ENCODE assay signal across 12 mouse cellular contexts in genomic region chr14:59801961-59802599, GRCm38 (mm10).
DNase-seq lines count a peak whose midpoint lies in the region; ATAC-seq and TF ChIP-seq lines count a peak whose summit lies in the region.
"Had no signal": no experiment of that assay in that cellular context is flagged by ENCODE, and none has a peak within 500 bp of the region (broad histone marks: within the 10 kb centered on the region; RNA-seq: fewer than 3 reads in every experiment).

No protein-coding gene starts in this region.

- TF ChIP-seq EP300 in stomach, postnatal 0 days (optimal IDR thresholded peaks at IDR 0.05), result no peak

- no peak overlapping the region for H3K4me2 ChIP-seq in stomach, embryonic 14.5 days (replicated peaks; ENCODE audit: low read depth, low read length)
- H3K4me2 ChIP-seq in stomach, postnatal 0 days (replicated peaks; ENCODE audit: low read depth), result no peak overlapping the region
- no peak overlapping the region for H3K4me2 ChIP-seq in limb, embryonic 14.5 days (replicated peaks; ENCODE audit: low read depth, low read length, severe bottlenecking)
- H3K4me2 ChIP-seq: midbrain, embryonic 15.5 days had no signal

- H3K9ac ChIP-seq in stomach, embryonic 14.5 days (replicated peaks; ENCODE audit: low read depth, low read length), result no peak overlapping the region
- no peak overlapping the region for H3K9ac ChIP-seq in stomach, postnatal 0 days (ENCODE audit: low read length)
- H3K9ac ChIP-seq in limb, embryonic 14.5 days (ENCODE audit: low read depth, low read length, severe bottlenecking), result no peak overlapping the region
- H3K9ac ChIP-seq: forebrain, postnatal 0 days; midbrain, embryonic 15.5 days had no signal

- H3K4me3 ChIP-seq in stomach, embryonic 14.5 days (ENCODE audit: low read depth, low read length), result no peak overlapping the region
- H3K4me3 ChIP-seq in stomach, postnatal 0 days (ENCODE audit: low read depth, low read length), result no peak overlapping the region
- no peak overlapping the region for H3K4me3 ChIP-seq in limb, embryonic 14.5 days (replicated peaks; ENCODE audit: low read length)
- H3K4me3 ChIP-seq: midbrain, embryonic 15.5 days had no signal

- no peaks in the 10 kb centered on the region for H3K36me3 ChIP-seq in stomach, embryonic 14.5 days (ENCODE audit: control insufficient read depth, insufficient read depth, low read length)
- no peaks in the 10 kb centered on the region for H3K36me3 ChIP-seq in stomach, postnatal 0 days (ENCODE audit: control insufficient read depth, insufficient read depth, low read length)
- H3K36me3 ChIP-seq in limb, embryonic 14.5 days (ENCODE audit: control insufficient read depth, insufficient read depth, low read length), result no peaks in the 10 kb centered on the region
- H3K36me3 ChIP-seq: midbrain, embryonic 15.5 days had no signal

- 19% methylated on average over 8 of the region's 8 CpGs for WGBS in stomach, embryonic 14.5 days
- WGBS in stomach, postnatal 0 days, result 33% methylated on average over 8 of the region's 8 CpGs
- 49% methylated on average over 8 of the region's 8 CpGs for WGBS in limb, embryonic 14.5 days

- no peaks in the 10 kb centered on the region for H3K27me3 ChIP-seq in stomach, embryonic 14.5 days (ENCODE audit: control insufficient read depth, insufficient read depth, low read length)
- H3K27me3 ChIP-seq in stomach, postnatal 0 days (ENCODE audit: control insufficient read depth, insufficient read depth, low read length), result no peaks in the 10 kb centered on the region
- H3K27me3 ChIP-seq in limb, embryonic 14.5 days (ENCODE audit: control insufficient read depth, insufficient read depth, low read length), result no peaks in the 10 kb centered on the region
- H3K27me3 ChIP-seq: midbrain, embryonic 15.5 days had no signal

- no peak for TF ChIP-seq CTCF in stomach, postnatal 0 days (IDR thresholded peaks at IDR 0.05; ENCODE audit: low read depth)

- no peaks in the 10 kb centered on the region for H3K9me3 ChIP-seq in stomach, embryonic 14.5 days (ENCODE audit: control insufficient read depth, low read depth, low read length)
- no peaks in the 10 kb centered on the region for H3K9me3 ChIP-seq in stomach, postnatal 0 days (ENCODE audit: control insufficient read depth, low read length)
- no peaks in the 10 kb centered on the region for H3K9me3 ChIP-seq in limb, embryonic 14.5 days (ENCODE audit: control insufficient read depth, low read length)
- H3K9me3 ChIP-seq: midbrain, embryonic 15.5 days had no signal

- intact Hi-C loops in heart, postnatal 10 days (cut with DNase I), result no loop called here
- intact Hi-C loops in heart, postnatal 25 days (cut with DNase I), result no loop called here

- DNase-seq in heart, postnatal 10 days, result peak; percentile 35 to 45
- DNase-seq in heart, postnatal 25 days (ENCODE audit: low spot score), result no peak
- DNase-seq in stomach, postnatal 0 days (ENCODE audit: low spot score), result no peak
- DNase-seq in limb, embryonic 14.5 days (ENCODE audit: low spot score), result no peak
- DNase-seq in layer of hippocampus, postnatal 36 days, result no peak
- DNase-seq in MN1 (ENCODE audit: low spot score), result no peak
- no peak for DNase-seq in thymus, postnatal 14 days
- DNase-seq: cerebellum, adult 9-10 months; forebrain, postnatal 0 days; right cerebral cortex, postnatal 25 days had no signal

- TF ChIP-seq POLR2A in limb, embryonic 14.5 days (IDR thresholded peaks at IDR 0.05; ENCODE audit: borderline replicate concordance, extremely low read depth, insufficient read depth, insufficient read length), result no peak

- no peak for ATAC-seq in stomach, embryonic 14.5 days (ENCODE audit: insufficient number of reproducible peaks, insufficient read depth, low FRiP score, low read depth)
- ATAC-seq in stomach, postnatal 0 days (ENCODE audit: low FRiP score, low TSS enrichment), result no peak
- ATAC-seq in limb, embryonic 14.5 days (ENCODE audit: low FRiP score, low read depth), result peak; percentile 51; the same call in 1 of the 2 replicates
- ATAC-seq: forebrain, postnatal 0 days; midbrain, embryonic 15.5 days had no signal

- peaks cover 7% of the 10 kb centered on the region for H3K4me1 ChIP-seq in stomach, embryonic 14.5 days (ENCODE audit: control insufficient read depth, insufficient read depth, low read length)
- H3K4me1 ChIP-seq in stomach, postnatal 0 days (replicated peaks; ENCODE audit: control insufficient read depth, insufficient read depth), result no peaks in the 10 kb centered on the region
- peaks cover 17% of the 10 kb centered on the region for H3K4me1 ChIP-seq in limb, embryonic 14.5 days (ENCODE audit: control insufficient read depth, insufficient read depth, low read length)
- H3K4me1 ChIP-seq: midbrain, embryonic 15.5 days had no signal

- H3K27ac ChIP-seq in stomach, embryonic 14.5 days (ENCODE audit: low read length), result peak overlapping the region; percentile 16; the same call in 1 of the 2 replicates
- H3K27ac ChIP-seq in stomach, postnatal 0 days (replicated peaks), result no peak overlapping the region
- H3K27ac ChIP-seq in limb, embryonic 14.5 days (replicated peaks; ENCODE audit: low read depth, low read length), result no peak overlapping the region
- H3K27ac ChIP-seq: midbrain, embryonic 15.5 days had no signal

Comparison
In these comparisons a context has a peak if more than half of its experiments do, and no peak if none do; other contexts are left out.
1. DNase-seq: peak in heart, postnatal 10 days (2 of 2); none in heart, postnatal 25 days (single experiment), stomach, postnatal 0 days (single experiment), limb, embryonic 14.5 days (single experiment), layer of hippocampus, postnatal 36 days (0 of 2), MN1 (single experiment) and thymus, postnatal 14 days (single experiment).